Mouse (Mus musculus) hindbrain, postnatal 0 days (tissue): ENCODE measurements around the gene Clk1. TPM values are rescaled to one million over a fixed set of nuclear protein-coding genes. Genes with fewer than 3 reads are reported as not detected.

Experiments
- ATAC-seq: fragments of 200-750 bp; cut with Nextera tagmentation; 2 replicates; pipeline ENCODE4 v1.8.0; 2017; ENCODE audit warnings: mild to moderate bottlenecking, moderate TSS enrichment, moderate library complexity
- DNase-seq: peaks from one replicate; pipeline ENCODE4 v3.0.0-alpha.2; 2015; ENCODE audit warnings: low spot score
- H3K27ac ChIP-seq: fragments of 300-500 bp; sonication (generic); 2 replicates; pipeline ENCODE4 v1.5.1; 2014; ENCODE audit warnings: mild to moderate bottlenecking
- H3K27me3 ChIP-seq: fragments of 300-500 bp; sonication (generic); 2 replicates; pipeline ENCODE4 v1.6.1; 2014; ENCODE audit warnings: low read length, mixed read lengths; ENCODE audit not compliant: insufficient read depth
- H3K36me3 ChIP-seq: fragments of 300-500 bp; sonication (generic); 2 replicates; pipeline ENCODE4 v1.6.1; 2014; ENCODE audit warnings: low read length, mixed read lengths; ENCODE audit not compliant: insufficient read depth
- H3K4me1 ChIP-seq: fragments of 300-500 bp; sonication (generic); 2 replicates; pipeline ENCODE4 v1.6.1; 2014; ENCODE audit warnings: antibody characterized with exemption, low read length, mixed read lengths; ENCODE audit not compliant: insufficient read depth
- H3K4me2 ChIP-seq: fragments of 300-500 bp; sonication (generic); 2 replicates; pipeline ENCODE4 v1.6.1; 2014; ENCODE audit warnings: low read depth, mild to moderate bottlenecking, low read length, moderate library complexity, mixed read lengths
- H3K4me3 ChIP-seq: fragments of 300-500 bp; sonication (generic); 2 replicates; pipeline ENCODE4 v1.5.1; 2014; ENCODE audit warnings: low read length
- H3K9ac ChIP-seq: fragments of 300-500 bp; sonication (generic); replicated peaks from 2 replicates; pipeline ENCODE4 v1.6.1; 2014; ENCODE audit warnings: mild to moderate bottlenecking, low read length, moderate library complexity, mixed read lengths
- H3K9me3 ChIP-seq: fragments of 300-500 bp; sonication (generic); 2 replicates; pipeline ENCODE4 v1.6.1; 2016; ENCODE audit warnings: low read length, mixed read lengths
- CTCF ChIP-seq: IDR thresholded peaks from 2 replicates; pipeline ENCODE4 v1.5.1; 2016; ENCODE audit warnings: antibody characterized with exemption, control low read depth, low read depth
- WGBS: fragments of 180-500 bp; shearing (Covaris S2); extraction: QIAGEN DNeasy Blood & Tissue Kit; methylation state at CpG from one replicate; pipeline ENCODE4 v1.1.7; 2014; 5-methylcytosine and 5-hydroxymethylcytosine counted together
- polyA plus RNA-seq: library from polyadenylated mRNA; unstranded; fragments of >200 nt; fragmentation: Nextera tagmentation; extraction: Ambion mirVana; gene quantifications from 2 replicates; pipeline ENCODE4 v1.2.1, GENCODE M21; 2015
- total RNA-seq: library from RNA; depleted of rRNA; stranded (reverse); fragments of >200 nt; gene quantifications from 2 replicates; pipeline ENCODE4 v1.2.3, GENCODE M21; 2014; rRNA removed

Gene Clk1
- total and polyA plus RNA-seq, 2 experiments from 2014 or later = 60.2 to 109 TPM

DNA sequence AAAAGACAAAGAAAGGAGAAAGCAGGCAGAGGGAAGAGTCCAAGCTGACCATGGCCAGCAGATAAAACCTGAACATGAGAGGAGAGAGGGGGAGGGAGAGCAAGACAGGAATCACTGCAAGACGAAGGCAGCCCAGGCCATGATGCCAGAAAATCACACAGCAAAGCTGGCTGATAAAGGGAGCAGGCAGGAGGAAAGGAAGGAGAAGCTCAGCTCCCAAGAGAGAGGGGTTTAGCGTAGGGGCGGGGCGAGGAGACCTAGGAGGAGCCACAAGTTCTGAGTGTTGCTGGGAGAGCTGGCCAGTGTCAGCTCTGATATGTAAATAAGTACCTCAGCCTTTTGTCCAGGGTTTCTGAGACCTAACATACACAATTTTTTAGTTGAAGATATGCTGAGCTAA lies 61.6 kb downstream of the Clk1 start:
- Histone ChIP-seq H3K4me1 (no peaks in the 10 kb centered on the region), H3K27ac (no peak overlapping the region), H3K4me3 (no peak overlapping the region), H3K36me3 (no peaks in the 10 kb centered on the region), H3K27me3 (no peaks in the 10 kb centered on the region), H3K4me2 (no peak overlapping the region), H3K9ac (no peak overlapping the region), H3K9me3 (no peaks in the 10 kb centered on the region)
- no peak for DNase-seq
- no peak for ATAC-seq
- WGBS = 62% methylated on average over 4 of the region's 4 CpGs
- no peak for TF ChIP-seq CTCF

Other genes with a start within 250 kb of the Clk1 start
- gene Aox4, start 213.7 kb downstream of the Clk1 start, total RNA-seq = 0.21 and 0.25 TPM in 2 replicates
- 0.28 and 0.40 TPM in 2 replicates for gene Aox4, start 213.7 kb downstream of the Clk1 start, polyA plus RNA-seq
- gene Aox2, start 145.7 kb downstream of the Clk1 start, total RNA-seq = not detected in 2 replicates
- gene Aox2, start 145.7 kb downstream of the Clk1 start, polyA plus RNA-seq = 0.03 TPM in 1 of 2 replicates, not detected in the other
- gene Bzw1, start 31.2 kb downstream of the Clk1 start, total RNA-seq = 160 and 162 TPM in 2 replicates
- gene Bzw1, start 31.2 kb downstream of the Clk1 start, polyA plus RNA-seq = 343 and 352 TPM in 2 replicates
- gene Nif3l1, start 21.1 kb upstream of the Clk1 start, total RNA-seq = 26.1 and 28.6 TPM in 2 replicates
- gene Nif3l1, start 21.1 kb upstream of the Clk1 start, polyA plus RNA-seq = 35.4 and 37.5 TPM in 2 replicates
- 19.4 and 26.4 TPM in 2 replicates for gene Ppil3, start 21.4 kb upstream of the Clk1 start, total RNA-seq
- 45.9 and 51.4 TPM in 2 replicates for gene Ppil3, start 21.4 kb upstream of the Clk1 start, polyA plus RNA-seq
- gene Orc2, start 81.0 kb upstream of the Clk1 start, total RNA-seq = 82.0 and 236 TPM in 2 replicates
- 20.8 and 23.7 TPM in 2 replicates for gene Orc2, start 81.0 kb upstream of the Clk1 start, polyA plus RNA-seq
- 13.4 and 16.3 TPM in 2 replicates for gene Fam126b, start 162.3 kb upstream of the Clk1 start, total RNA-seq
- gene Fam126b, start 162.3 kb upstream of the Clk1 start, polyA plus RNA-seq = 11.1 and 12.3 TPM in 2 replicates
- 41.2 and 54.6 TPM in 2 replicates for gene Ndufb3, start 162.3 kb upstream of the Clk1 start, total RNA-seq
- gene Ndufb3, start 162.3 kb upstream of the Clk1 start, polyA plus RNA-seq = 232 and 246 TPM in 2 replicates